Mouse (Mus musculus) bone marrow macrophage, adult 2 months (primary cell): ENCODE measurements around the gene Syt16.

Source experiments
- CTCF ChIP-seq: IDR thresholded peaks from 2 replicates; pipeline ENCODE4 v1.5.1; 2012; ENCODE audit warnings: low read depth, mild to moderate bottlenecking, low read length, moderate library complexity
- POLR2A ChIP-seq: IDR thresholded peaks from 2 replicates; pipeline ENCODE4 v1.6.1; 2012; ENCODE audit warnings: mild to moderate bottlenecking, low read depth, low read length, borderline replicate concordance

DNA sequence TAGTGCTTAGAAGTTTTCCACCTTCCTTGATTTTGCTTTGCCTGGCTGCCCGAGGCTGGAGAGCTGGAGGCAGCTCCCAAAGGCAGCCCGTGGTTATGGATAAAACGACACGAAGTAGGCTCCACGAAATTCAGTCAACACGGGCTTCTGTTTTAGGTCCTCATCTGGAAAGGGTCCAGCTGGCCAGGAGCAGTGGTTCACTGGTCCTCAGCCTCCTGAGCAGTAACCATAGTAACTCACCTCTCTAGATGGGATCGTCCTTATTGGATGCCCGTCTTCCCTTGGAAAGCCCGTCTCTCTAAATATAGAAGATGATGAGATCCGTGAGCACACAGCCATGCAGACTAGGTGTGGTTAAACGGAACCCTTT, 287.2 kb downstream of the Syt16 start:
- no peak for TF ChIP-seq CTCF
- TF ChIP-seq POLR2A: no peak
